Mouse (Mus musculus) left cerebral cortex, adult 8-10 months (tissue): ENCODE results near the gene Gm6268. TPM values are rescaled to one million over a fixed set of nuclear protein-coding genes. Genes with fewer than 3 reads are reported as not detected.

Experiments used
- DNase-seq, 2 experiments: peaks; one replicate each; pipeline ENCODE4 v3.0.0; 2022; ENCODE audit warnings: low spot score in 2 of 2
- microRNA-seq, 2 experiments: library from miRNA; unstranded; fragments of <30 nt; microRNA quantifications; one replicate each; pipeline ENCODE4 v1.2.0; 2022
- total RNA-seq, 4 experiments: library from RNA; stranded (reverse); gene quantifications; 2 replicates each; pipeline ENCODE4 v1.2.4; 2022

Gm6268 gene
- total RNA-seq: not detected

- DNase-seq: no peak
Measured at GRCm38 (mm10) chrX:36400980-36401379, at the start of gene Gm6268. Gene Gm6268 (plus strand): TSS chrX:36401280.

DNA sequence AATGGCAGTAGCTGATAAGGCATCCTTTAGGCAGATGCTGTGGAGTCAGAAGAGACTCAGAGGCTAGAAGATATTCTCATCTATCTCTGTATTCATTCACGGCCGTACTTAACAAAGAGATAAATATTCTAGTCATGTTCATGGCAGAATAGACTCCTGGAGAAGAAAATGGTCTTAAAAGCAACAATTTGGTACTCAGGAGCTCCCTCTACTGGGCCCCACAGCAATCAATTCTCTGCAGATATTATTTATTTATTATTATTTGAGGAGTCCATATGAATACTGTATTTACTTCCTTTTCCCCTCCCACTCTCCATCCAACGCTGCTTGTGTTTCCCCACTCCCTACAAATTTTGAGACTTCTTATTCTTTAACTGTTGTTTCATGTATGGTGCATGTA, 48.6 kb upstream of the Gm6268 start:
- no peak for DNase-seq

DNA sequence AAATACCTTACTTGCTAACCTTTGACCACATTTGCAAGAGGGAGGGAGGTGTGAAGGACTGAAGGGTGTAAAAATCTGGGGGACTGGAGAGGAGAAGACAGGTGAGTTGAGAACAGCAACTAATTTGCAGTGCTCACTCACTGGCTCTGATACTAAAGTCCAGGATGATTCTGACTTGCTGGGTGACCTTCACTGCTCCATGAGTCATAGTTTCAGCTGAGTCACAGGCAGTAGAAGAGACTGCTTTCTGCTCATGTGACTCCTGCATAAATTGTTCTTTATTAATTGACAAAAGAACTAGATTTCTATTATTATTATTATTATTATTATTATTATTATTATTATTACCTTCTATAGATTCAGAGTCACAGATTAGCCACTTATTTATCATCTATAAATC, 15.7 kb upstream of the Gm6268 start:
- DNase-seq: no peak

- DNase-seq: peak in 1 of 2 experiments; percentile 76
Measured at GRCm38 (mm10) chrX:36389971-36390370, 11.1 kb upstream of the Gm6268 start.

DNA sequence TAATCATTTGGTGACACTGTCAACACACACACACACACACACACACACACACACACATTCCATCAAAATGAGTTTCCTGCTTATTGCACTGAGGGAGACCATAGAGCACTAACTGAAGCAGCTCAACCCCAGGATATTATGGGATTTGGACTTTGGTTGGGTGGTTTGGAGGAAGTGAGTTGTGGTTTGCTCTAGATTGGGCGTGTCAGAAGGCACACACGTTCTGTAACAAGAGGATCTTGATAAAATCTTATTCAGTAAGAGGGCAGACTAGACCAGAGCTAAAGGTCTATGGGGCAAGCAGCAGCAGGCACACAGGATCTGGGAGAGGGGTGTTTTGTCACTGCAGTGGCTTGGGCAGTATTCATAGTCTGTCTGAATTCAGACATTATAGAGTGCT, 10.6 kb upstream of the Gm6268 start:
- no peak for DNase-seq

DNA sequence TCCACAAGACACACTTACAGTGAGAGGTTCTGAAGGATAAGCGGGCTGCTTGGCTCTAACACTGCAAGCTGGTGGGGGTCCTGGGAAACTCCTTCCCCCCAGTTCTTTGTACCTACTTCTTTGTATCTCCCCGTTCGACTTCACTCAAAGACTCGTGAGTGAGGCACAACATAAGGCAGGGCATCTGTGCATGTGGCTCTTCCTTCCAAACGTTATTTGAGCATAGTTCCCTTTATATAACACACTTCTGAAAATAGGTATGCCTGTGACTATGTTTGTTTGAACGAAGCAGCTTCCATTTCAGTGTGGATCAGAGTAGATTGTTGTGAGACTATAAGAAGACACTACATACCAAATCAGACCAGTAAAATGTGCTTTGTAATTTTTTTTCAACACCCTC, 8.4 kb upstream of the Gm6268 start:
- DNase-seq: no peak

- no peak for DNase-seq
Measured at GRCm38 (mm10) chrX:36393279-36393678, 7.8 kb upstream of the Gm6268 start.

GRCm38 (mm10) chrX:36402316-36402715, 1.2 kb downstream of the Gm6268 start:
- DNase-seq: no peak

- DNase-seq: no peak
Measured at GRCm38 (mm10) chrX:36419153-36419552, 18.1 kb downstream of the Gm6268 start.

DNA sequence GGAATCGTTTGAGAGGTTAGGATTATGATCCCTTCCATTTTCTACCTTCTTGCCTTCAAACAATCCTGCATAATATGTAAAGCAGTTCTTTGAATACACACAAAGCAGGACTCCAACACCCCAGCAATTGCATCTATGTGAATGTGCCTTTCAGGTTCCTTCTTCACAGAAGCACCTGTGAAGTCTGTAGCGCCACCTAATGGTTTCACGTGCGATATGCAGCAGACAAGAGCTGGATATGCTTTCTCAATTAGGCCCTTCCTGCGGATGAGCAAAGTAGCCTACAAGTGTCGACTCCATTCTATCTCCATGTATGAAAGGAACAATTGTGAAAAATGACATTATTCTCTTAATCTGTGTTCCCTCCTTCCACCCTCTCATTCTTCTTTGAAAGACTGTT, 33.9 kb downstream of the Gm6268 start:
- DNase-seq: no peak

DNA sequence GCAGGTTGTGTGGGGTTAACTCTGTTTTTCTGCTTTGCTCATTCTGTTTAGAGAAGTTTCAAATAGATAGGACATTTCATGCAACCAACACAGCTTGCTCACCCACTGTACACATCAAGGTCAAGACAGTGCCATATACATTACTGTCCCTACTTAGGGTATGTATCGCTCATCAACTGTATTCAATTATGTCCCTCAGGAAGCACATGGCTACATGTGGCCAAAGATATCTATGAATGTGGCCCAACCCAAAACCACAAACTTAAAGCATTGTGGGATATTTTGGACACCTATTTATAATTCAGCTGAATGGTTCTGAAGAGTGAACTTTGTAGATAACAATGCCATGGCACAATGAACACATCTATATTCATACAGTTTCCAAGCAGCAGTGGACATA, 36.9 kb downstream of the Gm6268 start:
- no peak for DNase-seq

Small RNA genes lying within 50 kb of the gene (microRNA-seq; reads per million reads assigned to microRNA genes)
- 0 reads per million in 2 experiments for gene Gm44485

Other genes with a start within 250 kb of the Gm6268 start
- gene Zcchc12, start 205.4 kb upstream of the Gm6268 start, total RNA-seq: 10 to 100 TPM; 68.5 to 89.5 (median 81.7) TPM
- 10 to 100 TPM; 13.7 to 15.4 (median 14.7) TPM for gene Lonrf3, start 72.9 kb upstream of the Gm6268 start, total RNA-seq
- under 1 TPM in 1 of 4 experiments, not detected in 3; 0.25 TPM for gene Gm14569, start 90.5 kb downstream of the Gm6268 start, total RNA-seq
- 100 to 1,000 TPM; 272 to 296 (median 284) TPM for gene Pgrmc1, start 196.9 kb downstream of the Gm6268 start, total RNA-seq
- 10 to 100 TPM; 11.7 to 13.4 (median 12.5) TPM for gene Akap17b, start 244.1 kb downstream of the Gm6268 start, total RNA-seq